In genomic region chr17:49852183-49852582, GRCm38 (mm10) we compare ENCODE assay signal across 9 mouse cellular contexts.
DNase-seq lines count a peak whose midpoint lies in the region; ATAC-seq and TF ChIP-seq lines count a peak whose summit lies in the region.
"Had no signal": no experiment of that assay in that cellular context is flagged by ENCODE, and none has a peak within 500 bp of the region (broad histone marks: within the 10 kb centered on the region; RNA-seq: fewer than 3 reads in every experiment).

No protein-coding gene starts in this region.

- no peak overlapping the region for H3K4me2 ChIP-seq in kidney, embryonic 14.5 days (replicated peaks; ENCODE audit: low read depth, low read length)
- no peak overlapping the region for H3K4me2 ChIP-seq in CH12.LX (ENCODE audit: insufficient read depth, low read depth, poor library complexity, severe bottlenecking)
- no peak overlapping the region for H3K4me2 ChIP-seq in kidney, postnatal 0 days (ENCODE audit: low read length)
- no peak overlapping the region for H3K4me2 ChIP-seq in hindbrain, embryonic 11.5 days (replicated peaks; ENCODE audit: low read depth, low read length)
- H3K4me2 ChIP-seq: hindbrain, embryonic 13.5 days; liver, embryonic 11.5 days had no signal

- DNase-seq in kidney, adult 2 months, result peak; percentile 43
- DNase-seq in CH12.LX (ENCODE audit: extremely low read depth), result no peak
- DNase-seq in gastrocnemius, adult 18-20 months (ENCODE audit: low spot score), result peak; percentile 60
- peak; percentile 27 for DNase-seq in kidney, postnatal 0 days (ENCODE audit: low spot score)
- no peak for DNase-seq in hindbrain, embryonic 11.5 days (ENCODE audit: low spot score)

- no peak overlapping the region for H3K9ac ChIP-seq in kidney, embryonic 14.5 days (ENCODE audit: low read depth, low read length)
- H3K9ac ChIP-seq in CH12.LX (ENCODE audit: insufficient read depth, low read depth), result no peak overlapping the region
- H3K9ac ChIP-seq in kidney, postnatal 0 days (ENCODE audit: low read depth, low read length), result no peak overlapping the region
- H3K9ac ChIP-seq in hindbrain, embryonic 11.5 days (ENCODE audit: low read depth, low read length), result no peak overlapping the region
- H3K9ac ChIP-seq: hindbrain, embryonic 13.5 days had no signal

- in situ Hi-C loops in CH12.LX (cut with MboI; ENCODE audit: low pct_ligation_motif_present, low pct_unique_long_range_greater_than_20kb, low sequenced_read_pairs), result no loop called here

- H3K4me3 ChIP-seq in kidney, adult 2 months (ENCODE audit: insufficient read depth, low read depth, low read length), result no peak overlapping the region
- H3K4me3 ChIP-seq in kidney, embryonic 14.5 days (ENCODE audit: low read length), result no peak overlapping the region
- no peak overlapping the region for H3K4me3 ChIP-seq in CH12.LX (replicated peaks in 1 of 3; ENCODE audit: low read depth in 2 of 3, low read length in 2 of 3, poor library complexity in 1 of 3)
- no peak overlapping the region for H3K4me3 ChIP-seq in kidney, postnatal 0 days (replicated peaks; ENCODE audit: low read depth, low read length)
- no peak overlapping the region for H3K4me3 ChIP-seq in hindbrain, embryonic 11.5 days (ENCODE audit: low read depth, low read length)
- H3K4me3 ChIP-seq: hindbrain, embryonic 13.5 days had no signal

- WGBS in kidney, adult 2 months, result 70% methylated on average over 3 of the region's 3 CpGs
- WGBS in kidney, embryonic 14.5 days, result 70% methylated on average over 3 of the region's 3 CpGs
- 61% methylated on average over 3 of the region's 3 CpGs for WGBS in kidney, postnatal 0 days
- 75% methylated on average over 3 of the region's 3 CpGs for WGBS in hindbrain, embryonic 11.5 days

- no peak for TF ChIP-seq EP300 in CH12.LX (IDR thresholded peaks at IDR 0.05; ENCODE audit: low read length)

- H3K27ac ChIP-seq in kidney, adult 2 months (ENCODE audit: insufficient read depth, low read depth, low read length), result no peak overlapping the region
- H3K27ac ChIP-seq in kidney, embryonic 14.5 days (ENCODE audit: low read depth, low read length), result no peak overlapping the region
- H3K27ac ChIP-seq in CH12.LX (ENCODE audit: insufficient read depth, low read depth), result no peak overlapping the region
- no peak overlapping the region for H3K27ac ChIP-seq in kidney, postnatal 0 days
- no peak overlapping the region for H3K27ac ChIP-seq in hindbrain, embryonic 11.5 days (ENCODE audit: low read depth, low read length)
- H3K27ac ChIP-seq: hindbrain, embryonic 13.5 days had no signal

- TF ChIP-seq CTCF in kidney, adult 2 months (conservative IDR thresholded peaks at IDR 0.05; ENCODE audit: insufficient read depth, insufficient read length, low read depth, low read length), result peak; percentile 53; the same call in 1 of the 2 replicates
- peak in 1 of 2 experiments; percentile 21; a peak in 2 of 4 replicates for TF ChIP-seq CTCF in CH12.LX (conservative IDR thresholded peaks at IDR 0.05 in 1 of 2, IDR thresholded peaks at IDR 0.05 in 1 of 2; ENCODE audit: low read depth in 2 of 2, low read length in 2 of 2)
- TF ChIP-seq CTCF in kidney, postnatal 0 days (IDR thresholded peaks at IDR 0.05; ENCODE audit: low read depth), result peak; percentile 62

- no peaks in the 10 kb centered on the region for H3K27me3 ChIP-seq in kidney, adult 2 months (replicated peaks; ENCODE audit: control insufficient read depth, insufficient read depth, low read length)
- no peaks in the 10 kb centered on the region for H3K27me3 ChIP-seq in kidney, embryonic 14.5 days (ENCODE audit: control insufficient read depth, insufficient read depth, low read length)
- peaks cover 28% of the 10 kb centered on the region for H3K27me3 ChIP-seq in CH12.LX (replicated peaks)
- H3K27me3 ChIP-seq in kidney, postnatal 0 days (ENCODE audit: insufficient read depth, low read length), result no peaks in the 10 kb centered on the region
- no peaks in the 10 kb centered on the region for H3K27me3 ChIP-seq in hindbrain, embryonic 11.5 days (ENCODE audit: control insufficient read depth, insufficient read depth, low read length)
- H3K27me3 ChIP-seq: hindbrain, embryonic 13.5 days had no signal

- no peaks in the 10 kb centered on the region for H3K36me3 ChIP-seq in kidney, adult 2 months (ENCODE audit: control insufficient read depth, insufficient read depth, low read length)
- H3K36me3 ChIP-seq in kidney, embryonic 14.5 days (ENCODE audit: control insufficient read depth, insufficient read depth, low read length), result no peaks in the 10 kb centered on the region
- H3K36me3 ChIP-seq in CH12.LX (replicated peaks in 1 of 2; ENCODE audit: control insufficient read depth in 1 of 2, insufficient read depth in 1 of 2, low read length in 1 of 2), result no peaks in the 10 kb centered on the region
- H3K36me3 ChIP-seq in kidney, postnatal 0 days (ENCODE audit: insufficient read depth, low read length), result no peaks in the 10 kb centered on the region
- no peaks in the 10 kb centered on the region for H3K36me3 ChIP-seq in hindbrain, embryonic 11.5 days (ENCODE audit: control insufficient read depth, insufficient read depth, low read length)
- H3K36me3 ChIP-seq: hindbrain, embryonic 13.5 days had no signal

- TF ChIP-seq RAD21 in CH12.LX (IDR thresholded peaks at IDR 0.05; ENCODE audit: low read depth, low read length), result peak; percentile 6

- dilution Hi-C loops in CH12.LX (cut with MboI; ENCODE audit: extremely low pct_ligation_motif_present, extremely low pct_unique_long_range_greater_than_20kb, low sequenced_read_pairs), result no loop called here

- no peaks in the 10 kb centered on the region for H3K79me2 ChIP-seq in CH12.LX (replicated peaks; ENCODE audit: control insufficient read depth, extremely low read depth, insufficient read depth, poor library complexity, severe bottlenecking)

- H3K4me1 ChIP-seq in kidney, adult 2 months (ENCODE audit: control insufficient read depth, insufficient read depth, low read length), result no peaks in the 10 kb centered on the region
- no peaks in the 10 kb centered on the region for H3K4me1 ChIP-seq in kidney, embryonic 14.5 days (ENCODE audit: control insufficient read depth, insufficient read depth, low read length)
- peaks cover 0 to 3% of the 10 kb centered on the region in 2 experiments; a peak in 2 of 4 replicates for H3K4me1 ChIP-seq in CH12.LX (ENCODE audit: control insufficient read depth in 1 of 2, insufficient read depth in 2 of 2)
- H3K4me1 ChIP-seq in kidney, postnatal 0 days (replicated peaks; ENCODE audit: insufficient read depth, low read length), result no peaks in the 10 kb centered on the region
- no peaks in the 10 kb centered on the region for H3K4me1 ChIP-seq in hindbrain, embryonic 11.5 days (replicated peaks; ENCODE audit: control insufficient read depth, insufficient read depth, low read length)

- no peak for TF ChIP-seq POLR2A in kidney, adult 2 months (IDR thresholded peaks at IDR 0.05; ENCODE audit: low read depth, low read length)
- TF ChIP-seq POLR2A in CH12.LX (IDR thresholded peaks at IDR 0.05; ENCODE audit: low read depth, low read length), result no peak

- no peak for ATAC-seq in kidney, embryonic 14.5 days (ENCODE audit: low FRiP score, low TSS enrichment)
- no peak for ATAC-seq in kidney, postnatal 0 days (replicated peaks; ENCODE audit: low FRiP score, low read depth)
- ATAC-seq in megakaryocyte progenitor cell, adult 5-6 weeks (replicated peaks; ENCODE audit: poor library complexity), result no peak
- ATAC-seq in hindbrain, embryonic 11.5 days (ENCODE audit: low FRiP score), result no peak

- no peaks in the 10 kb centered on the region for H3K9me3 ChIP-seq in kidney, embryonic 14.5 days (ENCODE audit: control insufficient read depth, low read length)
- no peaks in the 10 kb centered on the region for H3K9me3 ChIP-seq in CH12.LX (replicated peaks; ENCODE audit: low read length)
- H3K9me3 ChIP-seq in kidney, postnatal 0 days (replicated peaks; ENCODE audit: low read length), result no peaks in the 10 kb centered on the region
- H3K9me3 ChIP-seq in hindbrain, embryonic 11.5 days (ENCODE audit: control insufficient read depth, low read length), result no peaks in the 10 kb centered on the region
- H3K9me3 ChIP-seq: hindbrain, embryonic 13.5 days had no signal

TF ChIP-seq in CH12.LX, 34 proteins besides CTCF, POLR2A, EP300 and RAD21:
- TF ChIP-seq MAZ (IDR thresholded peaks at IDR 0.05; ENCODE audit: low read depth, low read length), result no peak
- TF ChIP-seq MAFK (IDR thresholded peaks at IDR 0.05; ENCODE audit: insufficient replicate concordance, low read length), result no peak
- no peak for TF ChIP-seq JUN (IDR thresholded peaks at IDR 0.05; ENCODE audit: insufficient read depth, low read depth, low read length)
- TF ChIP-seq TBP (conservative IDR thresholded peaks at IDR 0.05; ENCODE audit: low read depth, low read length), result no peak
- no peak for TF ChIP-seq E2F4 (IDR thresholded peaks at IDR 0.05; ENCODE audit: insufficient replicate concordance, low read depth, low read length)
- no peak for TF ChIP-seq ZC3H11A (IDR thresholded peaks at IDR 0.05; ENCODE audit: low read depth, low read length)
- 0 out of 2 replicates have a peak, but pooled peaks have one; percentile 16 for TF ChIP-seq ELF1 (IDR thresholded peaks at IDR 0.05; ENCODE audit: low read depth, low read length)
- TF ChIP-seq SIN3A (IDR thresholded peaks at IDR 0.05; ENCODE audit: low read length), result no peak
- TF ChIP-seq TCF12 (IDR thresholded peaks at IDR 0.05; ENCODE audit: low read depth, low read length), result no peak
- no peak for TF ChIP-seq HCFC1 (IDR thresholded peaks at IDR 0.05; ENCODE audit: low read depth, low read length)
- TF ChIP-seq BHLHE40 (IDR thresholded peaks at IDR 0.05; ENCODE audit: low read depth, low read length), result no peak
- TF ChIP-seq SMC3 (IDR thresholded peaks at IDR 0.05; ENCODE audit: low read depth, low read length), result peak; percentile 13; the same call in 1 of the 2 replicates

Comparison
In these comparisons a context has a peak if more than half of its experiments do, and no peak if none do; other contexts are left out.
1. DNase-seq: peak in kidney, adult 2 months (single experiment), gastrocnemius, adult 18-20 months (single experiment) and kidney, postnatal 0 days (single experiment); none in CH12.LX (single experiment) and hindbrain, embryonic 11.5 days (single experiment).